Comparison of ENCODE assay signal across 17 mouse cellular contexts in the genomic region with DNA sequence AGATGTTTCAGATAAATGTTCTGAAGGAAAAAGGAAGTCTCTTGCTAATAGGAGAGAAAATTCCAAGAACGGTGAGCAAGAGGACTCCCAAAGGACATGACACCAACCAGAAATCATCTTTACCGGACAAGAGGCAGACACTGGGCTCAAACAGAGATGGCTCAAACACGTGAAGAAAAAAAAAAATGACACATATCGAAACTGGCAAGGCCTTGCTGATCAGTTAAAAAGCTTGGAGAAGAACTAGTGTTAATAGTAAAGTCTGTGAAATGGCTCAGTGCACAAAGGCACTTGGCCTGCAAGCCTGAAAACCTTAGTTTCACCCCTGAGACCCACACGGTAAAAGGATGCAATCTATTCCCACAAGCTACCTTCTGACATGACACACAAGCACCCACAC. TPM values are rescaled to one million over a fixed set of nuclear protein-coding genes. Genes with fewer than 3 reads are reported as not detected.
"Had no signal": no experiment of that assay in that cellular context is flagged by ENCODE, and none has a peak within 500 bp of the region (broad histone marks: within the 10 kb centered on the region; RNA-seq: fewer than 3 reads in every experiment).

No protein-coding gene starts in this region.

- H3K9ac ChIP-seq: neural tube, embryonic 13.5 days; neural tube, embryonic 15.5 days; stomach, embryonic 15.5 days had no signal

- H3K27me3 ChIP-seq: neural tube, embryonic 13.5 days; neural tube, embryonic 15.5 days; stomach, embryonic 15.5 days had no signal

- H3K27ac ChIP-seq: neural tube, embryonic 13.5 days; neural tube, embryonic 15.5 days; stomach, embryonic 15.5 days; stomach, postnatal 0 days had no signal

- H3K4me2 ChIP-seq: neural tube, embryonic 13.5 days; neural tube, embryonic 15.5 days; stomach, embryonic 15.5 days had no signal

- DNase-seq: retina, postnatal 1 day; right cerebral cortex, adult 18-20 months; right cerebral cortex, postnatal 14 days; right cerebral cortex, postnatal 25 days; right cerebral cortex, postnatal 4 days; spleen, adult 18-20 months; thymus, adult 18-20 months; thymus, adult 2 months; thymus, postnatal 14 days; thymus, postnatal 25 days; thymus, postnatal 36 days; thymus, postnatal 4 days had no signal

- H3K4me3 ChIP-seq: neural tube, embryonic 13.5 days; neural tube, embryonic 15.5 days; stomach, embryonic 15.5 days had no signal

- H3K36me3 ChIP-seq: neural tube, embryonic 13.5 days; neural tube, embryonic 15.5 days; stomach, embryonic 15.5 days had no signal

- H3K9me3 ChIP-seq: neural tube, embryonic 13.5 days; neural tube, embryonic 15.5 days; stomach, embryonic 15.5 days had no signal

- H3K4me1 ChIP-seq: neural tube, embryonic 13.5 days; neural tube, embryonic 15.5 days; stomach, embryonic 15.5 days had no signal

RNA-seq across cellular contexts. Expression of gene Il31ra, which starts 23.4 kb away (rescaled TPM):
- polyA plus RNA-seq: small intestine, adult 2 months had no signal
